Mouse (Mus musculus): Measurements from ENCODE around the gene A230050P20Rik. TPM values are rescaled to one million over a fixed set of nuclear protein-coding genes. Genes with fewer than 3 reads are reported as not detected.

A230050P20Rik gene
- polyA plus RNA-seq, 1 experiment: 237 TPM

DNA sequence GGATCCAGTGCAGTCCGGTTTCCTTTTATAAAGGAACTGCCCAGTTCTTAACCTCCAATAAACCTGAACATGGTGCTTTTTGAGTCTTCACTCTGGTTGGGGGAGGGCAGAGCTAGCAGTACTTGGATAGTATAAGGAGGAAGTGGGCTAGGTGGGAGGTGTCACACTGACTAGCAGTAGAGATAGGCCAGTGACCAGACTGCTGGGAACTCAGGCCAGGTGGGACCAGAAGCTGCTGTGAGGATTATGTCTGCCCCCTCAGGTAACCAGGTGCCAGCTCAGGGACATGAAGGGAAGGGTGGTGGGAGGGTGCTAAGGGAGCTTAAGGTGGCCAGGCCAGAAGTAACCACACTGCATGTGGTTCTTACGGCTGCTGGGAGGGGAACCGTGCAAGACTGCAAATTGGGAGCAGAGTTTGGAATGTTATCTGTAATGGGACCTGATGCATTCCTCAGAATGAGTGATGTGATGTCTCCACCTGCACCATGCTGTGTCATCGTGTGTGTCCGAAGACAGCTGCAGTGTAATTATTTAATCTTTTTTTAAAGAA is 23.7 kb downstream of the A230050P20Rik start:
- Histone ChIP-seq H3K4me3 (ENCODE audit: insufficient read depth, low read length) (no peak overlapping the region), H3K4me1 (ENCODE audit: control insufficient read depth, insufficient read depth, low read length) (peaks cover under 1% of the 10 kb centered on the region; the same call in 1 of the 2 replicates), H3K27ac (ENCODE audit: insufficient read depth, low read length) (no peak overlapping the region)
- TF ChIP-seq CTCF (IDR thresholded peaks at IDR 0.05; ENCODE audit: extremely low read depth, insufficient read depth, low read length) (no peak), POLR2A (IDR thresholded peaks at IDR 0.05; ENCODE audit: extremely low read depth, insufficient read depth, low read length) (peak; percentile 42; the same call in 1 of the 2 replicates)

DNA sequence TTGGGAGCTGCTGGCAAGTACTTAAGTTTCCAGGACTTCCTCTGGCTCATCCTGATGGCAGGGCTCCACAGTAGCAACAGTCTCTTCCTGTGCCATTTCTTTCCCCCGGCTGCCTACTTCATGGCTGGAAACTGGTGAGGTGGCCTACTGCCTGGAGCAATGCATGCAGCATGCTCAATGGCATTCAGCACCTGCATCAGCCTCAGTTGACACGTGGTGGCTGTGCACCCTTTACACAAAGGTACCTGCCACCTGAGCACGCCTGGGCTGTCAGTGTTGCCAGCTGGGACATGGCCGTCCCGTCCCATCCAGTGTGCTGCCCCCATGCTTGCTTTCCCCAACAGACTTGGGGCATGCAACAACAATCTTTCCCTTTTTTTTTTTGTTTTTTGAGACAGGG is 24.6 kb downstream of the A230050P20Rik start:
- TF ChIP-seq CTCF (IDR thresholded peaks at IDR 0.05; ENCODE audit: extremely low read depth, insufficient read depth, low read length) (no peak), POLR2A (IDR thresholded peaks at IDR 0.05; ENCODE audit: extremely low read depth, insufficient read depth, low read length) (peak; percentile 27; the same call in 1 of the 2 replicates)
- Histone ChIP-seq H3K27ac (ENCODE audit: insufficient read depth, low read length) (no peak overlapping the region), H3K4me3 (ENCODE audit: insufficient read depth, low read length) (no peak overlapping the region), H3K4me1 (ENCODE audit: control insufficient read depth, insufficient read depth, low read length) (peaks cover 7% of the 10 kb centered on the region; the same call in 1 of the 2 replicates)

GRCm38 (mm10) chr9:20893590-20894343 is 25.3 kb downstream of the A230050P20Rik start:
- H3K4me1 ChIP-seq (ENCODE audit: control insufficient read depth, insufficient read depth, low read length): peaks cover 7% of the 10 kb centered on the region; the same call in 1 of the 2 replicates
- H3K27ac ChIP-seq (ENCODE audit: insufficient read depth, low read length): no peak overlapping the region
- TF ChIP-seq CTCF (IDR thresholded peaks at IDR 0.05; ENCODE audit: extremely low read depth, insufficient read depth, low read length) (no peak), POLR2A (IDR thresholded peaks at IDR 0.05; ENCODE audit: extremely low read depth, insufficient read depth, low read length) (no peak)
- no peak overlapping the region for H3K4me3 ChIP-seq (ENCODE audit: insufficient read depth, low read length)

DNA sequence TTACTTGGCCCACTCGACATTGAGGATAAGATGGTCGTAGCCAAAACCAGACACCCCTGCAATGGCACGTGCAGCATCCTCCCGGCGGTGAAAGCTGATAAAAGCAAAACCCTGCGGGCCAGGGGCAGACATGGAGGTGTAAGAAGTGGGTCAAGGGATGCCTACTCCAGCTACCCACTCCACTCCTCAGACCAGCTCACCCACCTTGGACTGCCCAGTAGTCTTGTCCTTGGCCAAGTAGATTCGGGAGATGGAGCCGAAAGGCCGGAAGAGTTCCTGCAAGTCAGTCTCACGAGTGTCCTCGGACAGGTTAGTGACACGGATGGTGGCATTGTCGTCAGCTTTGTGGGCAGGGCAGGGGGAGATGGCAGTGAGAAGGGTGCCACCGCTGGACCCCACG is 26.2 kb downstream of the A230050P20Rik start:
- H3K4me3 ChIP-seq (ENCODE audit: insufficient read depth, low read length): no peak overlapping the region
- H3K27ac ChIP-seq (ENCODE audit: insufficient read depth, low read length): no peak overlapping the region
- TF ChIP-seq CTCF (IDR thresholded peaks at IDR 0.05; ENCODE audit: extremely low read depth, insufficient read depth, low read length) (no peak), POLR2A (IDR thresholded peaks at IDR 0.05; ENCODE audit: extremely low read depth, insufficient read depth, low read length) (no peak)
- peaks cover 7% of the 10 kb centered on the region; the same call in 1 of the 2 replicates for H3K4me1 ChIP-seq (ENCODE audit: control insufficient read depth, insufficient read depth, low read length)

- Histone ChIP-seq H3K27ac (ENCODE audit: insufficient read depth, low read length) (no peak overlapping the region), H3K4me1 (ENCODE audit: control insufficient read depth, insufficient read depth, low read length) (peaks cover 7% of the 10 kb centered on the region; the same call in 1 of the 2 replicates), H3K4me3 (ENCODE audit: insufficient read depth, low read length) (no peak overlapping the region)
- TF ChIP-seq CTCF (IDR thresholded peaks at IDR 0.05; ENCODE audit: extremely low read depth, insufficient read depth, low read length) (no peak), POLR2A (IDR thresholded peaks at IDR 0.05; ENCODE audit: extremely low read depth, insufficient read depth, low read length) (no peak)
These were observed 26.9 kb downstream of the A230050P20Rik start for GRCm38 (mm10) chr9:20895382-20895781.

- H3K4me3 ChIP-seq (ENCODE audit: insufficient read depth, low read length): peak overlapping the region; percentile 74
- no peak overlapping the region for H3K27ac ChIP-seq (ENCODE audit: insufficient read depth, low read length)
- peaks cover 7% of the 10 kb centered on the region; the same call in 1 of the 2 replicates for H3K4me1 ChIP-seq (ENCODE audit: control insufficient read depth, insufficient read depth, low read length)
- TF ChIP-seq POLR2A (IDR thresholded peaks at IDR 0.05; ENCODE audit: extremely low read depth, insufficient read depth, low read length) (no peak), CTCF (IDR thresholded peaks at IDR 0.05; ENCODE audit: extremely low read depth, insufficient read depth, low read length) (no peak)
These were observed 29.5 kb downstream of the A230050P20Rik start for GRCm38 (mm10) chr9:20897736-20898510.

DNA sequence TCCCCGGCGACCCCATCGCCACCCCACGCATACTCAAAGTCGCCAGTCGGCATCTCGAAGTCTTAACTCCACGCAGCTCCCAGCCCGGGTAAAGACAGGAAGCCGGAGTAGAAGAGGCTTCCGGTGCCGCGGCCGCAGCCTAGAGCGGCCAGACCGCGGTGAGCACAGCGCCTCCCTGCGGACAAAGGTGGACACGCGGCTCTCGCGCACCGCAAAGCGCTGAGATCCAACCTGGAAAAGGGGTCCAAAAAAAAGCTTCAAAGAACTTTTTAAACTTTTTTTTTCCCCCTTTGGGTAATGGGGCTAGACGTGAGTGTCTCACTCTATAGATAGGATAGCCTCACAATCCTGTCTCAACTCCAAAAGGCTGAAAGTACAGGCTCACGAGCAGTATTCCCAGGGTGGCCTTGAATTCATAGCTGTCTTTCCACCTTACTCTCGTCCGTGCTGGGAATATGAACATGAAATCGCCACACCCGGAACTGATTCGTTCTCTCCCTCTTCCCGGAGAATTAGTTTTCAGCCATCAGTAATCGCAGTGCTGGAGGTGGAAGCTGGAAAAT is 30.1 kb downstream of the A230050P20Rik start, which contains the start of gene Eif3g:
TSS of gene Eif3g (minus strand) at position 113 of the 563 bp plus-strand sequence.
- no peak within 1 kb of the TSS for H3K27ac ChIP-seq (ENCODE audit: insufficient read depth, low read length)
- peaks cover 7% of the 10 kb centered on the region; the same call in 1 of the 2 replicates for H3K4me1 ChIP-seq (ENCODE audit: control insufficient read depth, insufficient read depth, low read length)
- peak; percentile 63; the same call in 1 of the 2 replicates for TF ChIP-seq POLR2A (IDR thresholded peaks at IDR 0.05; ENCODE audit: extremely low read depth, insufficient read depth, low read length)
- peak; percentile 77 for TF ChIP-seq CTCF (IDR thresholded peaks at IDR 0.05; ENCODE audit: extremely low read depth, insufficient read depth, low read length)
- H3K4me3 ChIP-seq (ENCODE audit: insufficient read depth, low read length): peak within 1 kb of the TSS; percentile 74

DNA sequence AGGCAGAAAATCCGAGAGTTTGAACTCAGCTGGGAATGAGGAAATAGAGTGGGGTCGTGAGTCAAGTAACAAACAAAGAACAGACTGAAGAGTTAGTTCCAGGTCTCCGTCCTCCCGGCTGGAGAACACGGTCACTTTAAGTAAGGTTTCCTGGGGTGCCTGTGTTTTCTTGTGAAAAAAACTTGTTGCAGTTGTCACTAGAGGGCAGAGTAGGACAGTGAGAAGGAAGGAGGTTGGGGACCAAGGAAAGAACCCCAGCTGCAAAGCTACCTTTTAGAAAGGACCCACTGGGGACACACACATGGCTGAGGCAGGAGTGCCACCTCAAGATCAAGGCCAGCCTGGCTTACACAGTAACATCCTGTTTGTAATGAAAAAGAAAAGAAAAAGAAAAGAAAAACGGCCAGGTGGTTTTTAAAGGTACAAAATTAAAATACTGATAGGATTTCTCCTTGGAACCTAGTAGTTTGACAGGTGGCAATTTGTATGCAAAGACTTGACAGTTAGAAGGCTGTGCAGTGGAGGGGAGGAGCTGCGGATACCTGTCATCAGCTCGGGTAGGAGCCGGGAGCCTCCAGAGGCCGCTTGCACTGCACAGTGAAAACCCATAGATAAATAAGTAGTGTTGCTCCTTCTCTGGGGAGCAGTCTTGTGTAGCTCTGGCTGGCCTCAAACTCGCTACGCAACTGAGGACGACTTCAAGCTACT is 33.2 kb downstream of the A230050P20Rik start:
- Histone ChIP-seq H3K4me3 (ENCODE audit: insufficient read depth, low read length) (no peak overlapping the region), H3K4me1 (ENCODE audit: control insufficient read depth, insufficient read depth, low read length) (peaks cover 7% of the 10 kb centered on the region; the same call in 1 of the 2 replicates), H3K27ac (ENCODE audit: insufficient read depth, low read length) (no peak overlapping the region)
- TF ChIP-seq POLR2A (IDR thresholded peaks at IDR 0.05; ENCODE audit: extremely low read depth, insufficient read depth, low read length) (no peak), CTCF (IDR thresholded peaks at IDR 0.05; ENCODE audit: extremely low read depth, insufficient read depth, low read length) (peak; percentile 74)

All from cortical plate, adult 2 months (tissue).